Mouse (Mus musculus) Patski (cell line): ENCODE data around the gene Slc6a20b. TPM values are rescaled to one million over a fixed set of nuclear protein-coding genes. Genes with fewer than 3 reads are reported as not detected.

ENCODE experiments used
- ATAC-seq: fragments of 100-300 bp; one replicate; pipeline ENCODE4 v1.8.0; 2021
- CTCF ChIA-PET: fragments of 350-600 bp; sonication (Branson Sonifier 250); formaldehyde crosslinking; loops from one replicate; lab custom pipeline; 2022; ENCODE audit warnings: inconsistent platforms; lab: Charles Lee
- POLR2A ChIA-PET: fragments of 350-600 bp; sonication (Branson Sonifier 250); formaldehyde crosslinking; loops from one replicate; lab custom pipeline; 2022; ENCODE audit warnings: antibody characterized with exemption, inconsistent platforms; lab: Charles Lee
- DNase-seq: peaks from one replicate; pipeline ENCODE4 v3.0.0-alpha.2; 2011; ENCODE audit warnings: low read depth, low spot score
- H3K27me3 ChIP-seq: fragments of 371-371 bp; one replicate; pipeline ENCODE4 v1.5.1; 2021
- CTCF ChIP-seq: fragments of 100-300 bp; IDR thresholded peaks from one replicate; pipeline ENCODE4 v1.5.1; 2021
- in situ Hi-C: fragments of 300-500 bp; cut with MboI; formaldehyde crosslinking; loops from 3 replicates; pipeline ENCODE4 v1.11.1; 2018; ENCODE audit warnings: low pct_unique_long_range_greater_than_20kb, mixed read lengths
- polyA plus RNA-seq: library from polyadenylated mRNA; unstranded; gene quantifications from one replicate; pipeline ENCODE4 v1.2.3, GENCODE M21; 2021

Gene Slc6a20b
- polyA plus RNA-seq, 1 experiment from 2014 or later, result 0.37 TPM

DNA sequence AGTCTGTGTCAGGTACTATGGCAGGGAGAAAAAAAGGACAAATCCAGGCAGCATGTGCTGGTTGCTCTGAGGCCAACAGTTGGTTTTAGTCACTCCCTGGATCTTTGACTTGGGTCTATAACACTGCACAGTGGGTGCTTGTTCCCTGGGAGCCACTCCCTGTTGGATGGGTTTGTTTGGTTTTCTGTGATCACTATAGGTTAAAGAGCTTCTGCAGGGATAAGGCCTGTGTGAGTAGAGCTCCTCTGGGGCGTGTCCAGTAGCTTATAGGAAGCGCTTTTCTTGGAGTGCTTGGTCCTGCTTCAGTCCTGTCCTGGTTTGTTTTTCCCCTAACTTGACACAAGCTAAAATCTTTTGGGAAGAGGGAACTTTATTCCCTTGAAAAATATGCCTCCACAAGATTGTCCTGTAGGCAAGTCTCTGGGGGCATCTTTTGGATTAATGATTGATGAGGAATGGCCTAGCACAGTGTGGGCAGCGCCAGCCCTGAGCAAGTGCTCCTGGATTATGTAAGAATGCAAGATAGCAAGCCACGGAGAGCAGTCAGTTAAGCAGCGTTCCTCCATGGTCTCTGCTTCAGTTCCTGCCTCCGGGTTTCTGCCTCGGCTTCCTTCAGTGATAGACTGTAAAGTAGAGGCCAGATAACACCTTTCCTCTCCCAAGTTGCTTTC is 43.0 kb downstream of the Slc6a20b start:
- ATAC-seq (peak; percentile 26), DNase-seq (no peak)
- in situ Hi-C loops, result no loop called here
- H3K27me3 ChIP-seq, result no peaks in the 10 kb centered on the region
- TF ChIP-seq CTCF, result no peak
- CTCF ChIA-PET, result interaction anchor here (1.5 kb wide), 1 partner anchor 36 kb away, joined by 4 read pairs; no protein-coding TSS in a partner anchor
- POLR2A ChIA-PET, result no interaction called here

DNA sequence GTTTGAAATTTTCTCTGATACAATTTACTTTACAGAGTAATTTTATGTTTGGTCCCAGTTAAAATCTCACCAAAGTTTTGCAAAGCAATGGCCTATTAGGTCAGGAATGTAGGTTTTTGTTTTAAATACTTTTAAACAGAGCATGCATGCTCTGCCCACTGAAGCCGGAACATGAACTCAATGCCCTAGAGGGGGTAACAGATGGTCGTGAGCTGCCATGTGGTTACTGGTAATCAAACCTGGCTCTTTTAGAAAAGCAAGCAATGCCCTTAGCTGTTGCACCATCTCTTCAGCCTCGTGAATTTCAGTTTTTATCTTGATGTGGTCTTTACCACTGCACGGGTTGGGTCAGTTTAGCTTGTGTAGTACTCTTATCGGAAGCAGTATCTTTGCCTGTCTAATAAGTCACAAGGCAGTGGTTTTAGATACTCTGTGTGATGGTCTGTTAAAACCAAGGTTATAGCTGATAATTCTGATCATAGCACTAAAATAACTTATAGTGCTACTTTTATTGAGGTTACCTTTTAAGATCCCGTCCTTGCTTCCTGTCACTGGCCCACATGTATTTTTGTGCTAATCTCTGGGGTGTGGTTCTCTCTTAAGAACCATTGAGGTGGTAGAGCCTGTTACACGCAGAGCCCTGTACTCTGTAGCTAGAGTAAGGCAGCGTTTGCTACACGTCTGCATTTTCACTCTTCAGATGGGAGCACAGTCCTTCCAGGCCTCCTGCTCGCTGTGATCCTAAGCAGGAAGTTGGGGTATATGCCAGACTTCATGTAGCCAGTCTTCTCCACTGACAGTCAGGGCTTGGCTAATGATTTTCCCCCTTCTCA is 54.8 kb downstream of the Slc6a20b start:
- H3K27me3 ChIP-seq, result no peaks in the 10 kb centered on the region
- no peak for ATAC-seq
- DNase-seq, result no peak
- TF ChIP-seq CTCF, result no peak
- in situ Hi-C loops, result no loop called here
- ChIA-PET CTCF (interaction anchor here (1.3 kb wide), 1 partner anchor 9 kb away, joined by 4 read pairs; no protein-coding TSS in a partner anchor), POLR2A (no interaction called here)

DNA sequence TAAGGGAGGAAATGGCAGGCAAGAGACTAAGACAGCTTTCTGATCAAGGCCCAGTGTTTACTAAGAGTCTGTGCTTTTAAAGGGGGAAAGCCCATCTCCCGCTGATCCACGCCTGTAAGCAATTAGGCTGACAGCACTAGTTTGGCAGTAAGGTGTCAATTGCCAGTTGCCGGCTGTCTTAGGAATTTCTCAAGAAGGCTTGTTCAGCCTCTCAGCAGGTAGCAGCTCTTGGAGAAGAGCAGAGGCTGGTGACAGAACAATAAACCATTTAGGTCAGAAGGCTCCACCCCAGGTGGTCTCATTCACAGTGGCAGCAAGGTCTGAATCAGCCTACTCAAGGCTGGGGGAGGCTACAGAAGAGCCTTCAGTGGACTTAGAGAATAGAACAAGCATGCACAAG is 77.8 kb downstream of the Slc6a20b start:
- ATAC-seq, result no peak
- H3K27me3 ChIP-seq, result no peaks in the 10 kb centered on the region
- TF ChIP-seq CTCF, result no peak
- DNase-seq, result no peak
- CTCF ChIA-PET, result interaction anchor here (1.4 to 2.2 kb wide), 3 partner anchors 10 to 35 kb away, joined by 4 to 6 read pairs (median 5); no protein-coding TSS in a partner anchor
- in situ Hi-C loops, result no loop called here
- POLR2A ChIA-PET, result no interaction called here

Other genes starting within 250 kb of the Slc6a20b start
- gene Limd1, start 153.9 kb downstream of the Slc6a20b start, polyA plus RNA-seq, result 51.9 TPM
- 65.2 TPM for gene Sacm1l, start 102.8 kb downstream of the Slc6a20b start, polyA plus RNA-seq
- gene Ccr9, start 45.9 kb upstream of the Slc6a20b start, polyA plus RNA-seq, result 0.01 TPM
- not detected for gene Slc6a20a, start 46.3 kb upstream of the Slc6a20b start, polyA plus RNA-seq
- 71.0 TPM for gene Lztfl1, start 85.1 kb upstream of the Slc6a20b start, polyA plus RNA-seq
- gene Cxcr6, start 173.9 kb upstream of the Slc6a20b start, polyA plus RNA-seq, result 0.06 TPM
- 22.6 TPM for gene Fyco1, start 219.3 kb upstream of the Slc6a20b start, polyA plus RNA-seq
- 0.12 TPM for gene Xcr1, start 229.5 kb upstream of the Slc6a20b start, polyA plus RNA-seq